Mouse (Mus musculus) liver, adult 2 months (tissue): ENCODE measurements at regions not wholly inside any gene's neighbourhood (a gene's known extent, or its start where the extent isn't known, plus 50 kb on each side); places are given as distances from the start of the nearest gene placed in this dataset.

ENCODE experiments used
- CTCF ChIP-seq: fragments of 200-500 bp; IDR thresholded peaks from 2 replicates; pipeline ENCODE4 v1.5.1; 2011; ENCODE audit warnings: low read depth, low read length, control low read depth
- POLR2A ChIP-seq: fragments of 200-500 bp; IDR thresholded peaks from 2 replicates; pipeline ENCODE4 v1.6.1; 2011; ENCODE audit warnings: low read length, control low read depth; ENCODE audit not compliant: insufficient read depth; ENCODE audit errors: extremely low read depth

GRCm38 (mm10) chr10:23493647-23494046 lies 143.1 kb upstream of the Eya4 start:
- TF ChIP-seq CTCF (no peak), POLR2A (no peak)
